Mouse (Mus musculus) embryonic facial prominence, embryonic 15.5 days (tissue): ENCODE results near the gene Jak3. TPM values are rescaled to one million over a fixed set of nuclear protein-coding genes. Genes with fewer than 3 reads are reported as not detected.

Experiments
- ATAC-seq: fragments of 200-750 bp; cut with Nextera tagmentation; 2 replicates; pipeline ENCODE4 v1.8.0; 2017; ENCODE audit warnings: low read depth, moderate TSS enrichment; ENCODE audit not compliant: insufficient number of reproducible peaks, low FRiP score, low TSS enrichment
- H3K27ac ChIP-seq: fragments of 300-500 bp; sonication (generic); replicated peaks from 2 replicates; pipeline ENCODE4 v1.5.1; 2015; ENCODE audit warnings: mild to moderate bottlenecking, inconsistent platforms
- H3K27me3 ChIP-seq: fragments of 300-500 bp; sonication (generic); 2 replicates; pipeline ENCODE4 v1.6.1; 2015; ENCODE audit warnings: inconsistent platforms
- H3K36me3 ChIP-seq: fragments of 300-500 bp; sonication (generic); 2 replicates; pipeline ENCODE4 v1.6.1; 2015; ENCODE audit warnings: mild to moderate bottlenecking, inconsistent platforms
- H3K4me1 ChIP-seq: fragments of 300-500 bp; sonication (generic); 2 replicates; pipeline ENCODE4 v1.6.1; 2015; ENCODE audit warnings: inconsistent platforms
- H3K4me2 ChIP-seq: fragments of 300-500 bp; sonication (generic); replicated peaks from 2 replicates; pipeline ENCODE4 v1.6.1; 2015; ENCODE audit warnings: mild to moderate bottlenecking, inconsistent platforms
- H3K4me3 ChIP-seq: fragments of 300-500 bp; sonication (generic); replicated peaks from 2 replicates; pipeline ENCODE4 v1.5.1; 2015; ENCODE audit warnings: mild to moderate bottlenecking, inconsistent platforms
- H3K9ac ChIP-seq: fragments of 300-500 bp; sonication (generic); 2 replicates; pipeline ENCODE4 v1.6.1; 2015; ENCODE audit warnings: inconsistent platforms
- H3K9me3 ChIP-seq: fragments of 300-500 bp; sonication (generic); replicated peaks from 2 replicates; pipeline ENCODE4 v1.6.1; 2016; ENCODE audit warnings: inconsistent platforms
- WGBS: fragments of 180-500 bp; shearing (Covaris S2); methylation state at CpG from one replicate; pipeline ENCODE4 v1.1.7; 2015; 5-methylcytosine and 5-hydroxymethylcytosine counted together
- polyA plus RNA-seq: library from polyadenylated mRNA; unstranded; fragments of >200 nt; fragmentation: Nextera tagmentation; extraction: Ambion mirVana; gene quantifications from 2 replicates; pipeline ENCODE4 v1.2.1, GENCODE M21; 2015

Gene Jak3
- polyA plus RNA-seq, 1 experiment from 2014 or later = 6.3 TPM

GRCm38 (mm10) chr8:71677555-71677954 is 1.5 kb downstream of the Jak3 start:
- Histone ChIP-seq H3K27ac (no peak overlapping the region), H3K4me1 (peaks cover 40% of the 10 kb centered on the region), H3K4me2 (no peak overlapping the region), H3K9me3 (no peaks in the 10 kb centered on the region), H3K27me3 (peaks cover 58% of the 10 kb centered on the region), H3K36me3 (no peaks in the 10 kb centered on the region), H3K4me3 (no peak overlapping the region), H3K9ac (no peak overlapping the region)
- no peak for ATAC-seq

- Histone ChIP-seq H3K9ac (no peak overlapping the region), H3K4me3 (no peak overlapping the region), H3K9me3 (no peaks in the 10 kb centered on the region), H3K27ac (no peak overlapping the region), H3K36me3 (no peaks in the 10 kb centered on the region), H3K4me1 (peaks cover 40% of the 10 kb centered on the region), H3K27me3 (peaks cover 65% of the 10 kb centered on the region), H3K4me2 (no peak overlapping the region)
- no peak for ATAC-seq
- 67% methylated on average over 4 of the region's 4 CpGs for WGBS
These were observed 2.1 kb downstream of the Jak3 start for GRCm38 (mm10) chr8:71678216-71678615.

- no peaks in the 10 kb centered on the region for H3K9me3 ChIP-seq
- H3K4me1 ChIP-seq = peaks cover 40% of the 10 kb centered on the region
- 20% methylated on average over 16 of the region's 16 CpGs for WGBS
- ATAC-seq = no peak
- peaks cover 74% of the 10 kb centered on the region for H3K27me3 ChIP-seq
- H3K4me2 ChIP-seq = peak overlapping the region; percentile 42
- no peak overlapping the region for H3K9ac ChIP-seq
- no peaks in the 10 kb centered on the region for H3K36me3 ChIP-seq
- peak overlapping the region; percentile 28 for H3K4me3 ChIP-seq
- no peak overlapping the region for H3K27ac ChIP-seq
These were observed 3.0 kb downstream of the Jak3 start for GRCm38 (mm10) chr8:71679116-71679515.

- H3K36me3 ChIP-seq = no peaks in the 10 kb centered on the region
- no peaks in the 10 kb centered on the region for H3K9me3 ChIP-seq
- peaks cover 40% of the 10 kb centered on the region for H3K4me1 ChIP-seq
- 5% methylated on average over 46 of the region's 46 CpGs for WGBS
- peaks cover 79% of the 10 kb centered on the region for H3K27me3 ChIP-seq
- peak overlapping the region; percentile 42 for H3K4me2 ChIP-seq
- peak overlapping the region; percentile 28 for H3K4me3 ChIP-seq
- no peak for ATAC-seq
- H3K9ac ChIP-seq = no peak overlapping the region
- no peak overlapping the region for H3K27ac ChIP-seq
These were observed 3.6 kb downstream of the Jak3 start for GRCm38 (mm10) chr8:71679550-71680168.

GRCm38 (mm10) chr8:71680471-71680870 is 4.4 kb downstream of the Jak3 start:
- ATAC-seq = no peak
- no peaks in the 10 kb centered on the region for H3K36me3 ChIP-seq
- peaks cover 85% of the 10 kb centered on the region for H3K27me3 ChIP-seq
- H3K4me3 ChIP-seq = 0 out of 2 replicates have a peak overlapping the region, but pooled peaks have one; percentile 3
- 11% methylated on average over 21 of the region's 21 CpGs for WGBS
- no peak overlapping the region for H3K9ac ChIP-seq
- no peaks in the 10 kb centered on the region for H3K9me3 ChIP-seq
- H3K27ac ChIP-seq = no peak overlapping the region
- no peak overlapping the region for H3K4me2 ChIP-seq
- peaks cover 41% of the 10 kb centered on the region for H3K4me1 ChIP-seq

- no peak overlapping the region for H3K27ac ChIP-seq
- no peak overlapping the region for H3K4me3 ChIP-seq
- 12% methylated on average over 18 of the region's 18 CpGs for WGBS
- peaks cover 92% of the 10 kb centered on the region for H3K27me3 ChIP-seq
- ATAC-seq = no peak
- no peaks in the 10 kb centered on the region for H3K36me3 ChIP-seq
- peaks cover 42% of the 10 kb centered on the region for H3K4me1 ChIP-seq
- no peak overlapping the region for H3K4me2 ChIP-seq
- no peaks in the 10 kb centered on the region for H3K9me3 ChIP-seq
- H3K9ac ChIP-seq = no peak overlapping the region
These were observed 5.3 kb downstream of the Jak3 start for GRCm38 (mm10) chr8:71681369-71681915.

- Histone ChIP-seq H3K9ac (no peak overlapping the region), H3K27me3 (peaks cover 100% of the 10 kb centered on the region), H3K9me3 (no peaks in the 10 kb centered on the region), H3K36me3 (no peaks in the 10 kb centered on the region), H3K27ac (no peak overlapping the region), H3K4me3 (no peak overlapping the region), H3K4me2 (no peak overlapping the region), H3K4me1 (peaks cover 48% of the 10 kb centered on the region)
- 56% methylated on average over 12 of the region's 12 CpGs for WGBS
- no peak for ATAC-seq
These were observed 6.7 kb downstream of the Jak3 start for GRCm38 (mm10) chr8:71682832-71683231.

GRCm38 (mm10) chr8:71684701-71685100 is 8.6 kb downstream of the Jak3 start:
- H3K36me3 ChIP-seq = no peaks in the 10 kb centered on the region
- peaks cover 41% of the 10 kb centered on the region for H3K4me1 ChIP-seq
- peaks cover 100% of the 10 kb centered on the region for H3K27me3 ChIP-seq
- H3K27ac ChIP-seq = no peak overlapping the region
- ATAC-seq = no peak
- 16% methylated on average over 10 of the region's 10 CpGs for WGBS
- H3K9ac ChIP-seq = no peak overlapping the region
- no peaks in the 10 kb centered on the region for H3K9me3 ChIP-seq
- no peak overlapping the region for H3K4me2 ChIP-seq
- H3K4me3 ChIP-seq = no peak overlapping the region

GRCm38 (mm10) chr8:71685573-71685972 is 9.5 kb downstream of the Jak3 start:
- Histone ChIP-seq H3K4me1 (peaks cover 34% of the 10 kb centered on the region), H3K27me3 (peaks cover 100% of the 10 kb centered on the region), H3K4me3 (peak overlapping the region; percentile 16), H3K4me2 (peak overlapping the region; percentile 41), H3K36me3 (no peaks in the 10 kb centered on the region), H3K9ac (no peak overlapping the region), H3K9me3 (no peaks in the 10 kb centered on the region), H3K27ac (no peak overlapping the region)
- 6% methylated on average over 29 of the region's 29 CpGs for WGBS
- no peak for ATAC-seq

GRCm38 (mm10) chr8:71686143-71686734 is 10.1 kb downstream of the Jak3 start:
- WGBS = 3% methylated on average over 23 of the region's 23 CpGs
- Histone ChIP-seq H3K9ac (no peak overlapping the region), H3K36me3 (no peaks in the 10 kb centered on the region), H3K4me2 (peak overlapping the region; percentile 41), H3K27ac (no peak overlapping the region), H3K4me3 (peak overlapping the region; percentile 16), H3K9me3 (no peaks in the 10 kb centered on the region), H3K27me3 (peaks cover 100% of the 10 kb centered on the region), H3K4me1 (peaks cover 29% of the 10 kb centered on the region)
- peak; percentile 22; the same call in 1 of the 2 replicates for ATAC-seq

GRCm38 (mm10) chr8:71687616-71688015 is 11.5 kb downstream of the Jak3 start:
- H3K36me3 ChIP-seq = no peaks in the 10 kb centered on the region
- no peaks in the 10 kb centered on the region for H3K9me3 ChIP-seq
- 2% methylated on average over 8 of the region's 8 CpGs for WGBS
- H3K4me2 ChIP-seq = no peak overlapping the region
- peaks cover 27% of the 10 kb centered on the region for H3K4me1 ChIP-seq
- no peak overlapping the region for H3K4me3 ChIP-seq
- H3K27me3 ChIP-seq = peaks cover 100% of the 10 kb centered on the region
- no peak overlapping the region for H3K9ac ChIP-seq
- no peak for ATAC-seq
- H3K27ac ChIP-seq = no peak overlapping the region
